Mouse (Mus musculus) kidney, postnatal 0 days (tissue): ENCODE measurements around the gene Scn4a. TPM values are rescaled to one million over a fixed set of nuclear protein-coding genes. Genes with fewer than 3 reads are reported as not detected.

Source experiments
- ATAC-seq: fragments of 200-750 bp; cut with Nextera tagmentation; replicated peaks from 2 replicates; pipeline ENCODE4 v1.8.0; 2017; ENCODE audit warnings: low read depth, moderate number of reproducible peaks, moderate TSS enrichment, moderate library complexity; ENCODE audit not compliant: low FRiP score
- DNase-seq: peaks from one replicate; pipeline ENCODE4 v3.0.0-alpha.2; 2016; ENCODE audit warnings: low spot score
- H3K27ac ChIP-seq: fragments of 300-500 bp; sonication (generic); 2 replicates; pipeline ENCODE4 v1.5.1; 2014; ENCODE audit warnings: mild to moderate bottlenecking
- H3K27me3 ChIP-seq: fragments of 300-500 bp; sonication (generic); 2 replicates; pipeline ENCODE4 v1.6.1; 2014; ENCODE audit warnings: low read length, mixed read lengths; ENCODE audit not compliant: insufficient read depth
- H3K36me3 ChIP-seq: fragments of 300-500 bp; sonication (generic); 2 replicates; pipeline ENCODE4 v1.6.1; 2014; ENCODE audit warnings: low read length, mixed read lengths; ENCODE audit not compliant: insufficient read depth
- H3K4me1 ChIP-seq: fragments of 300-500 bp; sonication (generic); replicated peaks from 2 replicates; pipeline ENCODE4 v1.6.1; 2014; ENCODE audit warnings: antibody characterized with exemption, low read length, mixed read lengths; ENCODE audit not compliant: insufficient read depth
- H3K4me2 ChIP-seq: fragments of 300-500 bp; sonication (generic); 2 replicates; pipeline ENCODE4 v1.6.1; 2014; ENCODE audit warnings: mild to moderate bottlenecking, low read length, moderate library complexity, mixed read lengths
- H3K4me3 ChIP-seq: fragments of 300-500 bp; sonication (generic); replicated peaks from 2 replicates; pipeline ENCODE4 v1.5.1; 2014; ENCODE audit warnings: low read depth, low read length
- H3K9ac ChIP-seq: fragments of 300-500 bp; sonication (generic); 2 replicates; pipeline ENCODE4 v1.6.1; 2014; ENCODE audit warnings: low read depth, low read length
- H3K9me3 ChIP-seq: fragments of 300-500 bp; sonication (generic); replicated peaks from 2 replicates; pipeline ENCODE4 v1.6.1; 2016; ENCODE audit warnings: low read length, inconsistent platforms, mixed read lengths
- CTCF ChIP-seq: IDR thresholded peaks from 2 replicates; pipeline ENCODE4 v1.5.1; 2016; ENCODE audit warnings: antibody characterized with exemption, low read depth, mild to moderate bottlenecking, moderate library complexity
- WGBS: fragments of 180-500 bp; shearing (Covaris S2); extraction: QIAGEN DNeasy Blood & Tissue Kit; methylation state at CpG from one replicate; pipeline ENCODE4 v1.1.7; 2014; 5-methylcytosine and 5-hydroxymethylcytosine counted together
- polyA plus RNA-seq: library from polyadenylated mRNA; unstranded; fragments of >200 nt; fragmentation: Nextera tagmentation; extraction: Ambion mirVana; gene quantifications from 2 replicates; pipeline ENCODE4 v1.2.1, GENCODE M21; 2015

Scn4a gene
- polyA plus RNA-seq, 1 experiment from 2014 or later, result 0.22 TPM

DNA sequence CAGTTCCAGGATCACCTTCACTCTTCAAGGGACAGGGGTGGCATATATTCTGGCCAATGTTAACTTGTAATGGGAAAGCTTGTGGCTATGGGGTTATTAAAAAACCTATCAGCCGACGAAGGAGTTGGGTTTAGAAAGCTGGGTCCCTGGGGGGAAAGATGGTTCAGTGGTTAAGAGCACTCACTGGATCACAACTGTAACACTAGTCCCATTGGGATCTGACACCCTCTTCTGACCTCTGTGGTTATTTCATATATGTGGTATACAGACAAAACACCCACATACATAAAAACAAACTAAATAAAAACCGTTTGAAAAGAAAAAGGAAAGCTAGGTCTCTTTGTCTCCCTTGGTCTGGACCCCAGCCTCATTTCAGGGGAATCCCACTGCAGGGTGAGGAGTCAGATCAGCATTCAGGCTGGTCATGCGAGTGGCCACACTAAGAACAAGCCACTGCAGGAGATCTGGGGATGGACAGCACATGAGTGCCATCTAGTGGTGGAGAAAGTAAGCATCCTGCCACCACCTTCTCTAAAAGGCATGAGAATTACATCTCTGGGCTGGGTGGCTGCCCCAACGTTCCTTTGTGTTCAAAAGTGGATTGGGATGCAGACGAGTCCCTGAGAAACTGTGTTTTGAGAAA lies 38.6 kb upstream of the Scn4a start:
- DNase-seq (peak; percentile 89), ATAC-seq (peak; percentile 41; the same call in 1 of the 2 replicates)
- Histone ChIP-seq H3K9me3 (no peaks in the 10 kb centered on the region), H3K27me3 (no peaks in the 10 kb centered on the region), H3K27ac (no peak overlapping the region), H3K4me3 (no peak overlapping the region), H3K9ac (no peak overlapping the region), H3K4me2 (no peak overlapping the region), H3K36me3 (no peaks in the 10 kb centered on the region), H3K4me1 (peaks cover 9% of the 10 kb centered on the region)
- TF ChIP-seq CTCF, result peak; percentile 96
- 34% methylated on average over 6 of the region's 6 CpGs for WGBS

DNA sequence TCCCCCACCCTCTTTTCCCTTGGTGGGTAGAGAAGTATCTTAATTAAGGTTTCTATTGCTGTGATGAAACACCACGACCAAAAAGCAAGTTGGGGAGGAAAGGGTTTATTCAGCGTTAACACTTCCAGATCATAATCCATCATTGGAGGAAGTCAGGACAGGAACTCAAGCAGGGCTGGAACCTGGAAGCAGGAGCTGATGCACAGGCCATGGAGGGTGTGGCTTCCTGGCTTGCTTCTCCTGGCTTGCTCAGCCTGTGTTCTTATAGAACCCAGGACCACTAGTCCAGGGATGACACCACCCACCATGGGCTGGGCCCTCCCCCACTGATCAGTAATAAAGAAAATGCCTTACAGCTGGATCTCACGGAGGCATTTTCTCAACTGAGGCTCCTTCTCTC lies 37.7 kb upstream of the Scn4a start:
- no peak overlapping the region for H3K9ac ChIP-seq
- H3K27ac ChIP-seq, result peak overlapping the region; percentile 5; the same call in 1 of the 2 replicates
- H3K4me1 ChIP-seq, result peaks cover 9% of the 10 kb centered on the region
- WGBS, result 25% methylated on average over 3 of the region's 3 CpGs
- H3K36me3 ChIP-seq, result no peaks in the 10 kb centered on the region
- no peak for TF ChIP-seq CTCF
- H3K27me3 ChIP-seq, result no peaks in the 10 kb centered on the region
- H3K4me2 ChIP-seq, result no peak overlapping the region
- no peaks in the 10 kb centered on the region for H3K9me3 ChIP-seq
- peak; percentile 15 for DNase-seq
- no peak overlapping the region for H3K4me3 ChIP-seq
- no peak for ATAC-seq

DNA sequence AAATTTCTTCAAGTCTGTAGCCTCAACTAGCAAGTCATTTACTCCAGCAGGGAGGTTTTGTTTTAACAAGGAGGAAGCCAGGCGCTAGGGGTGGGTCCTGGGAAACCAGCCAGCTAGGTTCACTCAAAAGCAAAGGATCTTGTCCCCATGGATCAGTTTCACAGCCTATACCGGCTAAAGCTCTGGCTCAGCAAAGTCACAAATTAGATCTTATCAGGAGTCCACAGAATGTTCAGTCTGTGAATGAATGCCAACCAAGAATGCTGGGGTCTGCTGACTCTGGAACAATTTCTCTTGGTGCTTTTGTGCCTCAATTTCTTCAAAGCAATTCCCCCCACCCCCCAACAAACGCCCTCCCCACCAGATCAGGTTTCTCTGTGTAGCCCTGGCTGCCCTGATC lies 36.5 kb upstream of the Scn4a start:
- no peaks in the 10 kb centered on the region for H3K36me3 ChIP-seq
- no peaks in the 10 kb centered on the region for H3K27me3 ChIP-seq
- no peak overlapping the region for H3K4me3 ChIP-seq
- WGBS, result 9% methylated on average over 3 of the region's 3 CpGs
- no peak for TF ChIP-seq CTCF
- H3K4me1 ChIP-seq, result peaks cover 9% of the 10 kb centered on the region
- no peak overlapping the region for H3K4me2 ChIP-seq
- no peak for ATAC-seq
- peak; percentile 71 for DNase-seq
- H3K9ac ChIP-seq, result no peak overlapping the region
- H3K27ac ChIP-seq, result peak overlapping the region; percentile 31; the same call in 1 of the 2 replicates
- no peaks in the 10 kb centered on the region for H3K9me3 ChIP-seq

DNA sequence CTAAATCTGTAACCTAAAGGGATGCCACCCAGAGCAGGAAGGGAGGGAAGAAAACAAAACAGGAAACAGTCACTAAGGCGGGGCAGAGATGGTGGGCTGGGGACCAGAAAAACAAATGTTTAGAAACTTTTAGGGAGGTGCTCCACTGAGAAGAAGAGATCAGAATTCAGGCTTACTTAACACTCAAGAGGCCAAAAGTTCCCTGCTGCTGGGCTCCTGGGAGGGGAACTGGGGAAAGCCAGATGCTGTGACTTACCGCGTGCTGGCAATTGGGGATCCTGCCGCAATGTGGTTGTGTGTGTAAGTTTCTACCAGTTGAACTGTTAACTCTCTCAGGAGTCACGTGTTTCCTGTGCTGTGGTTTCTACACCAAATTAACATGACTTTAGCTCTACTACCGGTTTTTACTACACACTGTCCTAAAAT lies 34.7 kb upstream of the Scn4a start, which contains the start of gene Icam2:
Icam2 (minus strand) TSS at position 285 of the 426 bp plus-strand sequence.
- DNase-seq (peak; percentile 16), ATAC-seq (no peak)
- Histone ChIP-seq H3K9ac (no peak within 1 kb of the TSS), H3K27ac (peak within 1 kb of the TSS; percentile 10; the same call in 1 of the 2 replicates), H3K4me3 (no peak within 1 kb of the TSS), H3K36me3 (no peaks in the 10 kb centered on the region), H3K4me1 (peaks cover 9% of the 10 kb centered on the region), H3K4me2 (no peak within 1 kb of the TSS), H3K9me3 (no peaks in the 10 kb centered on the region), H3K27me3 (no peaks in the 10 kb centered on the region)
- TF ChIP-seq CTCF, result no peak
- WGBS, result 68% methylated on average over 6 of the region's 6 CpGs

DNA sequence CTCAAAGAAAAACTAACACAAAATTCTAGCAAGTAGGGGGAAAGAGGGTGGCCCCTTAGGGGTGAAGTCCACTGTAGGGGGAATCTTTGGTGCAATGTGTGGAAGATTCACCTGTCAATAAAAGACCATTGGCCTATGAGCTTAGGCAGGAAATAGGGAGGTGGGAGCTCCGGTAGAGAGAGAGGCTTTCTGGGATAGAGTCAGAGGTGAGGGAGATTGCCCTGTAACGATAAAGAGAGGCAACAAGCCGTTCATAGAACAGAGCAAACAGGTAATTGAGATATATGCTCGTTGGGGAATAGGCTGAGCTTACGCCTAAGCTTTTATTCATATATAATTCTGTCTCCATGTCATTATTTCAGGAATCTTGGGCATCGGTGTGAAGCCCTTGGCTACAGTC lies 33.9 kb upstream of the Scn4a start:
- H3K36me3 ChIP-seq, result no peaks in the 10 kb centered on the region
- DNase-seq (no peak), ATAC-seq (no peak)
- H3K4me1 ChIP-seq, result peaks cover 9% of the 10 kb centered on the region
- no peak overlapping the region for H3K4me2 ChIP-seq
- no peak overlapping the region for H3K9ac ChIP-seq
- WGBS, result 72% methylated on average over 6 of the region's 6 CpGs
- H3K27ac ChIP-seq, result no peak overlapping the region
- no peak overlapping the region for H3K4me3 ChIP-seq
- no peaks in the 10 kb centered on the region for H3K9me3 ChIP-seq
- no peak for TF ChIP-seq CTCF
- H3K27me3 ChIP-seq, result no peaks in the 10 kb centered on the region

DNA sequence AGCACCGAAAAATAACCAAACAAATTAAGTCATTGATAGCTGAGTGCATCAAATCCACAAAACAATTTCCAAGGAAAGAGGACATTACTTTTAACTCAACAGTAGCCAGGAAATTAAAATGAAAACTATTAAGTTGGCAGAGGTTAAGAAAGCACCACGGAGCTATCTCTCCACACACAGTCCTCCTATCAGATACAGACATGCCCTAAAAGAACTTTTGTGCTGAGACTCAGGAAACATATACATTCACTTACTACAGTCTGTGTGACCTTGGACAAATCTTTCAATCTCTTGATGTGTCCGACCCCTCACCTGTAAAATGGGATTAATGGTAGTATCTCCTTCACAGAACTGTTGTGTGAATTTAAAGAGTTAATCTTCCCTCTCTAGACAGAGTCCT lies 33.3 kb upstream of the Scn4a start:
- no peaks in the 10 kb centered on the region for H3K27me3 ChIP-seq
- no peak for TF ChIP-seq CTCF
- no peak overlapping the region for H3K4me2 ChIP-seq
- H3K27ac ChIP-seq, result no peak overlapping the region
- no peaks in the 10 kb centered on the region for H3K36me3 ChIP-seq
- H3K4me1 ChIP-seq, result peaks cover 9% of the 10 kb centered on the region
- ATAC-seq (no peak), DNase-seq (no peak)
- H3K9ac ChIP-seq, result no peak overlapping the region
- no peaks in the 10 kb centered on the region for H3K9me3 ChIP-seq
- WGBS, result 90% methylated on average over 3 of the region's 3 CpGs
- H3K4me3 ChIP-seq, result no peak overlapping the region
